Mouse (Mus musculus): ENCODE measurements around the gene Dcaf10.

The Dcaf10 gene

DNA sequence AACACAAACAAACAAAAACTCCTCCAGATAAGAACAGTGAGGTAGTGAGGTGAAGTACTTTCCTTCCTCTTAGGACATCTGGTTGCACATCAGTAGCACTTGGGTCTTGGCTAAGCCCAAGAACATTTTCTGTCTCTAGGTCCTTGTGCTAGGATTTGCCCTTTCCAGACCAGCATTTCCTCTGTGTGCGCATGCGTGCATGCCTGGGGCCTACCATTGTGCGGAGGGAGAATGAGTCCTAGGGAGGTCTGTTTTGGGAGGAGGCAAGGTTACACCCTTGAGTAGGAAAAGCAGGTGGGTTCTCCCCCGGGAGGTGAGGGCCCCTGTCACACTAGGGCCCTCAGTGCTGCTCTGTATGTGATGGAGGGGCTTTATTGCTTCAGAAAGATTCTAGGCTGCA, 77.2 kb downstream of the Dcaf10 start:
- no peak for DNase-seq (ENCODE audit: low spot score)

DNA sequence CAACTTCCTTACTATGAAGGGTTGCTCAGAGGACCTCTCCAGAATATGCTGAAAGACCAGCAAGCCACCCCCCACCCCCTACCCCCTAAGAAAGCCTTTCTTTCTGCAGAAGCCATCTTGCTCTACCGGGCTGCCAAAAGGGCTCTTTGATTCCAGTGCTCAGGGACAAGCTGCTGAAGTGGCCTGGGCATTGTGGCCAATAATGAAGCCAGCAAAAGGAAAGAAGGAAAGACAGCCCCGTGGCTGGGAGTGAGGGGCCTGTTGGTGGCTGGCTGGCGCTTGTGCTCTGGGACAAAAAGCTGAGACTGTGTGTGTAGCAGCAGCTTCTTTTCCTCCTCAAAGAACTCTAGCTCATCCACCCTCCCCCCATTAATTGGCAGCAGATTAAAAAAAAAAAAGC, 78.8 kb downstream of the Dcaf10 start:
- DNase-seq (ENCODE audit: low spot score) = no peak

DNA sequence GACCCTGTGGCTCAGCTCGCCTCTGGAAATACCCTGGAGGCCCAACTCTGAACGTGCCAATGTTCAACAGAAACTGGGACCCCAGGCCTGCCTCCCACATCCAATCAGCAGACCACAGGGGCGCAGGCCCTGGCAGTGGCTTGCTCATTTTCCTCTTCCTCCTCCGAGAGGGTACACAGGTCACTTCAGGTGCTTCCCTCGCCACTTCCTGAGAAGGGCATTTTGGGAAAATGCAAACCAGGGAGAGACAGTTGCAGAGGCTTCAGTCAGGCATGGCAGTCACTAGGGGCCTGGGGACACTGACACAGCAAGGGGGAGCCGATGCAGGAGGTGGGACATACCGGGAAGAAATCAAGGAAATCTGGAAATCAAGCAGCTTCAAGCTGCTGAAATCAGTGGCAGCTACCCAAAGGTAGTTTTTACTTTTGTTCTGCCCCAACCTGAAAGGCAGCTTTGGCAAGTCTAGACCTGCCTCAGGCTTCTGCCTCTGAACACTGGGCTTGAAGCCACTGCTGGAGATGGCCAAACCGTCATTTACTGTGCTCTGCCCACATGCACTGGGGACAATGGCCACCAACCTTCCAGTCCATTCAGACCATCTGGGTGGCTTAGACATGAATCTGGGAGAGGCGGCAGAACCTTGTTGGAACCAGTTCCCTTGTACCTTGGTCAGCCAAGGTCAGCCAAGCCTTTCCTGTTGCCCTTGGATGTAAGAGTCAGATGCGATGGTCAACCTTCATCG, 79.8 kb downstream of the Dcaf10 start:
- no peak for DNase-seq (ENCODE audit: low spot score)

DNA sequence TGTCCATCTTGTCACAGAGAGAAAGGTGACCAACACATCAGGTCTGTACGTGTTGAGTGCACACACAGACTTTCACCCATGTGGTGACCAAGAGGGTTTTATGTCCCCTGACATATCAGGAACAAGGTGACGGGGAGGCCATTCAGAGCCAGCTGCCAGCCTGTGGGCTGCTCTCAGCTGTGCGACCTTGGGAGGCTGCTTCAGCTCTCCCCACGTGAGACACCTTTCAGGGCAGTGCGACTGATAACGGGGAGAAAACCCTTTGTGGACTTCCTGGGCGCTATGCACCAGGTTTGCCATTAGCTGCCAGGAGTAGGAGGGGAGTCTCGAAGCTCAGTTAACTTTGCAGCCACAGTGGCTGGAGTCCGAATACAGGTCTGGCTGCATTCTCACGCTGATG, 80.7 kb downstream of the Dcaf10 start:
- DNase-seq (ENCODE audit: low spot score) = no peak

DNA sequence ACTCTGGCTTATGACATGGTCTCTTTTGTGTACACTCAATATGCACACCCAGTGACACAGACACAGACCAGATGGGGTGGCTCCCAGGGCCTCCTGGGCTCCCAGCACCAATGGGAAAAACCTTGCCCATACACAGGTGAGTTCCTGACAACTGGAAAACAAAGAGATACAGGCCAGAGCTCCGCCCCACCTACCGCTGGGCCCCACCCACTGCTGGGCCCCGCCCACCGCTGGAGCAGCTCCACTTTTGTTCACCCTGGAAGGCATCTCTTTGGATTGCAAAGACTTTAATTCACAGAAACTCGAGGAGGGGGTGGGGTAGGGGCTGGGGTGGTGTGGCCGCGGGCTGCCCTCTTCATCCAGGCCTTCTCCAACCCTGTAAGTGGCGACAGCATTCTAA, 81.5 kb downstream of the Dcaf10 start:
- no peak for DNase-seq (ENCODE audit: low spot score)

DNA sequence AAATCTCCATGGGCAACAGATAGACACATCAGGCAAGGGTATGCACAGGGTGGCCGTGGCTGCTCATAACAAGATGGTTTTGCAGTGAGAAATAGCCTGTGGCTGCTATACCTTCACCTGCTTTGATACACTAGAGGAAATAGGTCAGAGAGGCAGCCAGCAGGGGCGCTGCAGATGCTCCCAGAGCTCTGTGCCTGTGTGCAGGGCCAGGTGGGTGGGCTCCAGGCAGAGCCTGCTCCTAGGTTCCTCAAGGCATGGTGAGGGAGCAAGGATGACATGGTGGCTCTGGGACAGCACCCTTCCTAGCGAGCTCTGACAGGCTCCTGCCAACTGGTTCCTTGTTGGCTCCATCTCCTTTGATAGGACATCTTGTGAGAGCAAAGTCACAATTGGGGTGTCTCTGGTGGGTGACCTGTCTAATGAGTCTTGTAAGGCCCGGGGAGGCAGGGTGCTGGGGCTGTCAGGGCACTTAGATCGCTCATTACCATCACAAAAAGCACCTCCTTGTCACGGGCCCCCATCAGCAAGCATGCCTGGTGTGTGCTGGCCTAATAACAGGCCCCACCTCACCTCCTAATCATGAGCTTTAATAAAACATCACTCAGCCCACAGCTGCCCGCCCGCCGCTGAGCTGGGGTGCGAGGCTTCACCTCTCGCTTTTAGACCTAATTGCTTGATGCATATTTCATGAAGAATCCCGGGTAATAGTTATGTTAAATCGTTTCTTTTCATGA, 85.0 kb downstream of the Dcaf10 start:
- DNase-seq (ENCODE audit: low spot score) = no peak

All from layer of hippocampus, adult 9-10 months (tissue).